In the genomic region with DNA sequence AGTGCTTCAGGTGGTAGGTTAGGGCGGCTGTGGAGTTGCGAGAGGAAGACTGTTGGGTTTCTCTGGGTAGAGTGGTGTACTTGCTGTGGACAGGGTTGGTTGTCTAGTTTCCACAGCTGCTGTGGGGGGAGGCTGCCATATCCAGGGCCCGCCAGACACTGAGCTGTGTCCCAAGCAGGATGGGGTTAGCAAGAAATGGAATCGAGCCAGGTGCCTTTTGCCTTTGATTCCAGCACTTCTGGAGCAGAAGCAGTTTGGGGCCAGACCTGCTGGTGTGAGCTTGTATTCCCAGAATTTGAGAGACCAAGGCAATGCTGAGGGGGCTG, we compare ENCODE assay signal across 9 mouse cellular contexts. TPM values are rescaled to one million over a fixed set of nuclear protein-coding genes. Genes with fewer than 3 reads are reported as not detected.
DNase-seq lines count a peak whose midpoint lies in the region; ATAC-seq and TF ChIP-seq lines count a peak whose summit lies in the region.
"Had no signal": no experiment of that assay in that cellular context is flagged by ENCODE, and none has a peak within 500 bp of the region (broad histone marks: within the 10 kb centered on the region; RNA-seq: fewer than 3 reads in every experiment).

No protein-coding gene starts in this region.

- peak; percentile 45 to 50 for DNase-seq in cerebellum, postnatal 10 days
- no peak for DNase-seq in cerebellum, postnatal 4 days (ENCODE audit: low spot score in 2 of 2)
- DNase-seq in frontal cortex, postnatal 14 days (ENCODE audit: low spot score in 2 of 2): no peak
- DNase-seq in left cerebral cortex, postnatal 14 days (ENCODE audit: low spot score in 2 of 2): no peak
- DNase-seq in embryo, embryonic 9.5 days (ENCODE audit: extremely low spot score): no peak

- no peak for TF ChIP-seq CTCF in bone marrow macrophage, adult 2 months (IDR thresholded peaks at IDR 0.05; ENCODE audit: low read depth, low read length)

- H3K4me1 ChIP-seq in bone marrow macrophage, adult 2 months (ENCODE audit: control insufficient read depth, insufficient read depth, low read length): 0 out of 2 replicates have a peak, but pooled peaks cover 4% of the 10 kb centered on the region
- H3K4me1 ChIP-seq in hindbrain, embryonic 16.5 days (ENCODE audit: control insufficient read depth, insufficient read depth, low read depth, low read length): peaks cover 21% of the 10 kb centered on the region
- H3K4me1 ChIP-seq in liver, embryonic 16.5 days (ENCODE audit: control insufficient read depth, low read depth, low read length): peaks cover 34% of the 10 kb centered on the region

- H3K9ac ChIP-seq in hindbrain, embryonic 16.5 days (ENCODE audit: low read depth, low read length): peak overlapping the region; percentile 100
- peak overlapping the region; percentile 91 for H3K9ac ChIP-seq in liver, embryonic 16.5 days (ENCODE audit: low read depth, low read length)

- no peaks in the 10 kb centered on the region for H3K27me3 ChIP-seq in hindbrain, embryonic 16.5 days (replicated peaks; ENCODE audit: control insufficient read depth, insufficient read depth, low read length)
- no peaks in the 10 kb centered on the region for H3K27me3 ChIP-seq in liver, embryonic 16.5 days (ENCODE audit: control insufficient read depth, insufficient read depth, low read depth, low read length)

- H3K27ac ChIP-seq in bone marrow macrophage, adult 2 months (ENCODE audit: insufficient read depth, low read depth, low read length): peak overlapping the region; percentile 82
- H3K27ac ChIP-seq in hindbrain, embryonic 16.5 days (ENCODE audit: low read depth, low read length): no peak overlapping the region
- peak overlapping the region; percentile 98 for H3K27ac ChIP-seq in liver, embryonic 16.5 days (ENCODE audit: low read length)

- ATAC-seq in hindbrain, embryonic 16.5 days: no peak
- no peak for ATAC-seq in liver, embryonic 16.5 days (ENCODE audit: low read depth)

- intact Hi-C loops in left cerebral cortex, postnatal 14 days (cut with DNase I): no loop called here

- WGBS in hindbrain, embryonic 16.5 days: 64% methylated on average over 4 of the region's 4 CpGs
- 22% methylated on average over 4 of the region's 4 CpGs for WGBS in liver, embryonic 16.5 days (ENCODE audit: insufficient replicate concordance)

- TF ChIP-seq POLR2A in bone marrow macrophage, adult 2 months (IDR thresholded peaks at IDR 0.05; ENCODE audit: borderline replicate concordance, low read depth, low read length): no peak

- peak overlapping the region; percentile 74 for H3K4me3 ChIP-seq in bone marrow macrophage, adult 2 months (ENCODE audit: insufficient read depth, low read length)
- H3K4me3 ChIP-seq in hindbrain, embryonic 16.5 days (ENCODE audit: low read length): no peak overlapping the region
- peak overlapping the region; percentile 79 for H3K4me3 ChIP-seq in liver, embryonic 16.5 days (ENCODE audit: low read depth, low read length)

- H3K4me2 ChIP-seq in hindbrain, embryonic 16.5 days (ENCODE audit: low read length): peak overlapping the region; percentile 83
- H3K4me2 ChIP-seq in liver, embryonic 16.5 days (ENCODE audit: low read depth, low read length): peak overlapping the region; percentile 77

- H3K36me3 ChIP-seq in hindbrain, embryonic 16.5 days (ENCODE audit: control insufficient read depth, insufficient read depth, low read length): peaks cover 37% of the 10 kb centered on the region
- peaks cover 42% of the 10 kb centered on the region for H3K36me3 ChIP-seq in liver, embryonic 16.5 days (ENCODE audit: control insufficient read depth, insufficient read depth)

- no peaks in the 10 kb centered on the region for H3K9me3 ChIP-seq in hindbrain, embryonic 16.5 days (ENCODE audit: control insufficient read depth, low read length)
- no peaks in the 10 kb centered on the region for H3K9me3 ChIP-seq in liver, embryonic 16.5 days (replicated peaks; ENCODE audit: control insufficient read depth, low read length)

RNA-seq across cellular contexts. Expression of a gene that starts 2.1 kb away (rescaled TPM):
- polyA plus RNA-seq in bone marrow macrophage, adult 2 months (2012; ENCODE audit: insufficient read depth, insufficient read length, missing spikeins): 1,580 and 1,635 TPM in 2 replicates
- 1,005 and 1,089 TPM in 2 replicates for polyA plus RNA-seq in hindbrain, embryonic 16.5 days (2015; fragmentation: Nextera tagmentation; extraction: Ambion mirVana)
- polyA plus RNA-seq in liver, embryonic 16.5 days (2015; fragmentation: Nextera tagmentation; extraction: Ambion mirVana): 1,002 and 1,147 TPM in 2 replicates
- 100 to 1,000 TPM; 421 to 431 TPM for total RNA-seq in left cerebral cortex, postnatal 14 days (2021)

RNA-seq across cellular contexts. Expression of a gene that starts 10.9 kb away (rescaled TPM):
- polyA plus RNA-seq in bone marrow macrophage, adult 2 months (2012; ENCODE audit: insufficient read depth, insufficient read length, missing spikeins): not detected in 2 replicates
- polyA plus RNA-seq in hindbrain, embryonic 16.5 days (2015; fragmentation: Nextera tagmentation; extraction: Ambion mirVana): 0.34 and 0.39 TPM in 2 replicates
- polyA plus RNA-seq in liver, embryonic 16.5 days (2015; fragmentation: Nextera tagmentation; extraction: Ambion mirVana): 10.5 and 13.9 TPM in 2 replicates
- total RNA-seq in left cerebral cortex, postnatal 14 days (2021): under 1 TPM in 1 of 2 experiments, not detected in 1; 0.55 TPM
- total RNA-seq: hematopoietic stem cell, adult 5-6 weeks had no signal

RNA-seq across cellular contexts. Expression of a gene that starts 16.4 kb away (rescaled TPM):
- not detected in 2 replicates for polyA plus RNA-seq in bone marrow macrophage, adult 2 months (2012; ENCODE audit: insufficient read depth, insufficient read length, missing spikeins)
- 0.30 and 0.47 TPM in 2 replicates for polyA plus RNA-seq in hindbrain, embryonic 16.5 days (2015; fragmentation: Nextera tagmentation; extraction: Ambion mirVana)
- polyA plus RNA-seq in liver, embryonic 16.5 days (2015; fragmentation: Nextera tagmentation; extraction: Ambion mirVana): not detected in 2 replicates
- not detected for total RNA-seq in left cerebral cortex, postnatal 14 days (2021)
- total RNA-seq: hematopoietic stem cell, adult 5-6 weeks had no signal

RNA-seq across cellular contexts. Expression of a gene that starts 16.4 kb away (rescaled TPM):
- polyA plus RNA-seq in bone marrow macrophage, adult 2 months (2012; ENCODE audit: insufficient read depth, insufficient read length, missing spikeins): 197 and 204 TPM in 2 replicates
- 47.0 and 62.1 TPM in 2 replicates for polyA plus RNA-seq in hindbrain, embryonic 16.5 days (2015; fragmentation: Nextera tagmentation; extraction: Ambion mirVana)
- polyA plus RNA-seq in liver, embryonic 16.5 days (2015; fragmentation: Nextera tagmentation; extraction: Ambion mirVana): 35.1 and 38.0 TPM in 2 replicates
- total RNA-seq in left cerebral cortex, postnatal 14 days (2021): 10 to 100 TPM; 80.3 to 89.2 TPM

RNA-seq across cellular contexts. Expression of a gene that starts 16.5 kb away (rescaled TPM):
- polyA plus RNA-seq in bone marrow macrophage, adult 2 months (2012; ENCODE audit: insufficient read depth, insufficient read length, missing spikeins): not detected in 2 replicates
- polyA plus RNA-seq in hindbrain, embryonic 16.5 days (2015; fragmentation: Nextera tagmentation; extraction: Ambion mirVana): 0.21 and 0.29 TPM in 2 replicates
- not detected in 2 replicates for polyA plus RNA-seq in liver, embryonic 16.5 days (2015; fragmentation: Nextera tagmentation; extraction: Ambion mirVana)
- total RNA-seq in left cerebral cortex, postnatal 14 days (2021): not detected
- total RNA-seq: hematopoietic stem cell, adult 5-6 weeks had no signal

Comparison
In these comparisons a context has a peak if more than half of its experiments do, and no peak if none do; other contexts are left out.
1. DNase-seq: peak in cerebellum, postnatal 10 days (2 of 2); none in cerebellum, postnatal 4 days (0 of 2), frontal cortex, postnatal 14 days (0 of 2), left cerebral cortex, postnatal 14 days (0 of 2) and embryo, embryonic 9.5 days (single experiment).